Mouse (Mus musculus) myocyte (in vitro differentiated cells): ENCODE data around the gene Slit3. TPM values are rescaled to one million over a fixed set of nuclear protein-coding genes. Genes with fewer than 3 reads are reported as not detected.

ENCODE experiments used
- H3K27me3 ChIP-seq: one replicate; pipeline ENCODE4 v1.6.1; 2011; ENCODE audit not compliant: control insufficient read depth, insufficient read depth, insufficient read length
- H3K36me3 ChIP-seq: one replicate; pipeline ENCODE4 v1.6.1; 2011; ENCODE audit not compliant: control insufficient read depth, insufficient read depth
- H3K4me2 ChIP-seq: one replicate; pipeline ENCODE4 v1.6.1; 2011; ENCODE audit warnings: low read depth, control low read depth
- H3K4me3 ChIP-seq: one replicate; pipeline ENCODE4 v1.5.1; 2011; ENCODE audit warnings: mild to moderate bottlenecking, control low read depth, moderate library complexity
- H3K79me2 ChIP-seq: one replicate; pipeline ENCODE4 v1.6.1; 2011; ENCODE audit not compliant: control insufficient read depth, insufficient read depth
- H3ac ChIP-seq: one replicate; pipeline ENCODE4 v1.6.1; 2011; ENCODE audit not compliant: control insufficient read depth, insufficient read length
- CEBPB ChIP-seq: IDR thresholded peaks from 2 replicates; pipeline ENCODE4 v1.6.1; 2011; ENCODE audit warnings: mild to moderate bottlenecking, moderate library complexity; ENCODE audit not compliant: poor library complexity, insufficient read depth, severe bottlenecking
- E2F4 ChIP-seq: IDR thresholded peaks from one replicate; pipeline ENCODE4 v1.6.1; 2011; ENCODE audit warnings: mild to moderate bottlenecking, control low read depth, moderate library complexity; ENCODE audit not compliant: insufficient read depth
- MAX ChIP-seq: IDR thresholded peaks from one replicate; pipeline ENCODE4 v1.6.1; 2011; ENCODE audit warnings: low read depth, mild to moderate bottlenecking, control low read depth
- MYOD1 ChIP-seq, 3 experiments: IDR thresholded peaks; one replicate each; pipeline ENCODE4 v1.6.1; 2011; ENCODE audit warnings: control low read depth in 2 of 3, low read depth in 2 of 3, mild to moderate bottlenecking in 2 of 3, moderate library complexity in 1 of 3; ENCODE audit not compliant: insufficient read length in 2 of 3, control insufficient read depth in 1 of 3
- MYOG ChIP-seq, 3 experiments: IDR thresholded peaks; one replicate each; pipeline ENCODE4 v1.6.1; 2011; ENCODE audit warnings: control low read depth in 2 of 3, low read depth in 2 of 3, mild to moderate bottlenecking in 2 of 3; ENCODE audit not compliant: insufficient read length in 2 of 3, control insufficient read depth in 1 of 3, insufficient read depth in 1 of 3
- POLR2A ChIP-seq: IDR thresholded peaks from one replicate; pipeline ENCODE4 v1.6.1; 2011; ENCODE audit warnings: low read depth, mild to moderate bottlenecking, control low read depth, moderate library complexity; ENCODE audit not compliant: insufficient read length
- POLR2AphosphoS2 ChIP-seq: IDR thresholded peaks from one replicate; pipeline ENCODE4 v1.6.1; 2011; ENCODE audit warnings: low read depth, control low read depth; ENCODE audit not compliant: insufficient read length
- REST ChIP-seq: IDR thresholded peaks from one replicate; pipeline ENCODE4 v1.6.1; 2011; ENCODE audit warnings: mild to moderate bottlenecking, control low read depth, moderate library complexity; ENCODE audit not compliant: insufficient read depth, insufficient read length
- SRF ChIP-seq: IDR thresholded peaks from one replicate; pipeline ENCODE4 v1.6.1; 2011; ENCODE audit warnings: low read depth; ENCODE audit not compliant: control insufficient read depth, insufficient read length
- TCF12 ChIP-seq: IDR thresholded peaks from one replicate; pipeline ENCODE4 v1.6.1; 2011; ENCODE audit warnings: mild to moderate bottlenecking, control low read depth; ENCODE audit not compliant: poor library complexity, insufficient read depth, severe bottlenecking
- TCF3 ChIP-seq: IDR thresholded peaks from one replicate; pipeline ENCODE4 v1.6.1; 2011; ENCODE audit warnings: low read depth, control low read depth; ENCODE audit not compliant: insufficient read length
- USF1 ChIP-seq: IDR thresholded peaks from one replicate; pipeline ENCODE4 v1.6.1; 2011; ENCODE audit warnings: low read depth, mild to moderate bottlenecking, control low read depth, moderate library complexity
- polyA plus RNA-seq: library from polyadenylated mRNA; unstranded; fragments of >200 nt; fragmentation: generic; extraction: Trizol; gene quantifications from one replicate; pipeline ENCODE4 v1.2.1, GENCODE M21; 2012; ENCODE audit warnings: missing spikeins

Gene Slit3
- polyA plus RNA-seq, 1 experiment: not detected

- Histone ChIP-seq H3K27me3 (no peaks in the 10 kb centered on the region), H3K4me3 (no peak overlapping the region), H3K4me2 (no peak overlapping the region), H3K36me3 (no peaks in the 10 kb centered on the region), H3ac (no peak overlapping the region), H3K79me2 (no peaks in the 10 kb centered on the region)
- TF ChIP-seq TCF3 (no peak), MYOG (IDR thresholded peaks at IDR 0.05; ENCODE audit: control insufficient read depth in 1 of 3, insufficient read depth in 1 of 3, insufficient read length in 2 of 3, low read depth in 2 of 3) (no peak), POLR2A (no peak), TCF12 (no peak), MAX (no peak), CEBPB (no peak), MYOD1 (IDR thresholded peaks at IDR 0.05; ENCODE audit: control insufficient read depth in 1 of 3, insufficient read length in 2 of 3, low read depth in 2 of 3) (no peak), E2F4 (no peak), REST (no peak), SRF (no peak), POLR2AphosphoS2 (no peak), USF1 (no peak)
Observed at GRCm38 (mm10) chr11:35331476-35331875, 210.5 kb downstream of the Slit3 start.

GRCm38 (mm10) chr11:35336558-35336957 lies 215.5 kb downstream of the Slit3 start:
- Histone ChIP-seq H3K79me2 (no peaks in the 10 kb centered on the region), H3K4me2 (no peak overlapping the region), H3ac (no peak overlapping the region), H3K4me3 (no peak overlapping the region), H3K36me3 (no peaks in the 10 kb centered on the region), H3K27me3 (no peaks in the 10 kb centered on the region)
- TF ChIP-seq SRF (no peak), REST (no peak), CEBPB (no peak), TCF3 (no peak), USF1 (no peak), MAX (no peak), E2F4 (no peak), POLR2A (no peak), MYOG (IDR thresholded peaks at IDR 0.05; ENCODE audit: control insufficient read depth in 1 of 3, insufficient read depth in 1 of 3, insufficient read length in 2 of 3, low read depth in 2 of 3) (no peak)

- H3K79me2 ChIP-seq: no peaks in the 10 kb centered on the region
- TF ChIP-seq SRF (no peak), POLR2AphosphoS2 (no peak), USF1 (no peak), POLR2A (no peak), CEBPB (no peak), MAX (no peak), E2F4 (no peak), REST (no peak), TCF3 (no peak), TCF12 (no peak), MYOD1 (IDR thresholded peaks at IDR 0.05; ENCODE audit: control insufficient read depth in 1 of 3, insufficient read length in 2 of 3, low read depth in 2 of 3) (no peak), MYOG (IDR thresholded peaks at IDR 0.05; ENCODE audit: control insufficient read depth in 1 of 3, insufficient read depth in 1 of 3, insufficient read length in 2 of 3, low read depth in 2 of 3) (no peak)
- H3K27me3 ChIP-seq: no peaks in the 10 kb centered on the region
- H3K4me3 ChIP-seq: no peak overlapping the region
- H3K36me3 ChIP-seq: no peaks in the 10 kb centered on the region
- H3K4me2 ChIP-seq: no peak overlapping the region
- no peak overlapping the region for H3ac ChIP-seq
Observed at GRCm38 (mm10) chr11:35337493-35337892, 216.5 kb downstream of the Slit3 start.

GRCm38 (mm10) chr11:35337927-35338819 lies 217.1 kb downstream of the Slit3 start:
- no peak for TF ChIP-seq USF1
- no peak for TF ChIP-seq REST
- no peak for TF ChIP-seq TCF3
- Histone ChIP-seq H3K4me3 (no peak overlapping the region), H3ac (no peak overlapping the region), H3K4me2 (no peak overlapping the region), H3K79me2 (no peaks in the 10 kb centered on the region), H3K36me3 (no peaks in the 10 kb centered on the region), H3K27me3 (no peaks in the 10 kb centered on the region)

- H3K4me3 ChIP-seq: no peak overlapping the region
- no peaks in the 10 kb centered on the region for H3K27me3 ChIP-seq
- TF ChIP-seq TCF12: no peak
- TF ChIP-seq USF1: no peak
- no peak for TF ChIP-seq REST
- TF ChIP-seq MYOG (IDR thresholded peaks at IDR 0.05; ENCODE audit: control insufficient read depth in 1 of 3, insufficient read depth in 1 of 3, insufficient read length in 2 of 3, low read depth in 2 of 3): no peak
- TF ChIP-seq MAX: no peak
- TF ChIP-seq POLR2AphosphoS2: no peak
- H3K79me2 ChIP-seq: no peaks in the 10 kb centered on the region
- no peak overlapping the region for H3ac ChIP-seq
- H3K36me3 ChIP-seq: no peaks in the 10 kb centered on the region
- no peak overlapping the region for H3K4me2 ChIP-seq
Observed at GRCm38 (mm10) chr11:35340752-35341151, 219.7 kb downstream of the Slit3 start.
